Mouse (Mus musculus) midbrain, embryonic 14.5 days (tissue): Measurements from ENCODE around the gene Morn1. TPM values are rescaled to one million over a fixed set of nuclear protein-coding genes. Genes with fewer than 3 reads are reported as not detected.

ENCODE experiments used
- ATAC-seq: fragments of 200-750 bp; cut with Nextera tagmentation; 2 replicates; pipeline ENCODE4 v1.8.0; 2017; ENCODE audit warnings: moderate number of reproducible peaks, moderate library complexity; ENCODE audit not compliant: low FRiP score, low TSS enrichment
- DNase-seq: peaks from one replicate; pipeline ENCODE4 v3.0.0-alpha.2; 2015
- H3K27ac ChIP-seq: fragments of 300-500 bp; sonication (generic); replicated peaks from 2 replicates; pipeline ENCODE4 v1.5.1; 2014; ENCODE audit warnings: mild to moderate bottlenecking, low read depth, low read length, moderate library complexity
- H3K27me3 ChIP-seq: fragments of 300-500 bp; sonication (generic); 2 replicates; pipeline ENCODE4 v1.6.1; 2014; ENCODE audit warnings: low read length, control low read depth, mixed read lengths; ENCODE audit not compliant: control insufficient read depth, insufficient read depth
- H3K36me3 ChIP-seq: fragments of 300-500 bp; sonication (generic); 2 replicates; pipeline ENCODE4 v1.6.1; 2014; ENCODE audit warnings: low read length, control low read depth; ENCODE audit not compliant: control insufficient read depth, insufficient read depth
- H3K4me1 ChIP-seq: fragments of 300-500 bp; sonication (generic); 2 replicates; pipeline ENCODE4 v1.6.1; 2014; ENCODE audit warnings: mild to moderate bottlenecking, antibody characterized with exemption, low read length, control low read depth; ENCODE audit not compliant: control insufficient read depth, insufficient read depth
- H3K4me2 ChIP-seq: fragments of 300-500 bp; sonication (generic); 2 replicates; pipeline ENCODE4 v1.6.1; 2014; ENCODE audit warnings: mild to moderate bottlenecking, low read length, moderate library complexity
- H3K4me3 ChIP-seq: fragments of 300-500 bp; sonication (generic); replicated peaks from 2 replicates; pipeline ENCODE4 v1.5.1; 2014; ENCODE audit warnings: low read depth, low read length
- H3K9ac ChIP-seq: fragments of 300-500 bp; sonication (generic); replicated peaks from 2 replicates; pipeline ENCODE4 v1.6.1; 2014; ENCODE audit warnings: mild to moderate bottlenecking, low read length, moderate library complexity
- H3K9me3 ChIP-seq: fragments of 300-500 bp; sonication (generic); 2 replicates; pipeline ENCODE4 v1.6.1; 2016; ENCODE audit warnings: low read length, control low read depth, mixed read lengths; ENCODE audit not compliant: control insufficient read depth
- WGBS: fragments of 180-500 bp; shearing (Covaris S2); extraction: QIAGEN DNeasy Blood & Tissue Kit; methylation state at CpG from one replicate; pipeline ENCODE4 v1.1.7; 2014; 5-methylcytosine and 5-hydroxymethylcytosine counted together
- polyA plus RNA-seq: library from polyadenylated mRNA; unstranded; fragments of >200 nt; fragmentation: Nextera tagmentation; extraction: Ambion mirVana; gene quantifications from 2 replicates; pipeline ENCODE4 v1.2.1, GENCODE M21; 2014

Gene Morn1
- 6.0 and 6.4 TPM in 2 replicates for polyA plus RNA-seq

GRCm38 (mm10) chr4:155086108-155087024 is at the start of gene Morn1, which contains the start of gene Rer1:
Gene Morn1, plus strand, starts transcription at chr4:155086577.
Gene Rer1, minus strand, starts transcription at chr4:155086382.
- H3K4me1 ChIP-seq: peaks cover 24% of the 10 kb centered on the region
- WGBS: under 1% methylated on average over 85 of the region's 85 CpGs

GRCm38 (mm10) chr4:155040197-155040596 is 46.2 kb upstream of the Morn1 start:
- H3K27me3 ChIP-seq: peaks cover 25% of the 10 kb centered on the region
- no peak for ATAC-seq
- H3K9ac ChIP-seq: peak overlapping the region; percentile 41
- H3K36me3 ChIP-seq: no peaks in the 10 kb centered on the region
- H3K4me2 ChIP-seq: peak overlapping the region; percentile 38
- DNase-seq: peak; percentile 58
- whole genome bisulfite sequencing: 6% methylated on average over 9 of the region's 9 CpGs
- no peaks in the 10 kb centered on the region for H3K9me3 ChIP-seq
- peaks cover 25% of the 10 kb centered on the region for H3K4me1 ChIP-seq
- H3K27ac ChIP-seq: peak overlapping the region; percentile 49; the same call in 1 of the 2 replicates
- H3K4me3 ChIP-seq: no peak overlapping the region

More at GRCm38 (mm10) chr4:155086108-155087024, at the start of gene Morn1, which contains the start of gene Rer1:
- Histone ChIP-seq H3K4me3 (peak within 1 kb of the TSS; percentile 88), H3K4me2 (peak within 1 kb of the TSS; percentile 96), H3K27me3 (no peaks in the 10 kb centered on the region), H3K36me3 (peaks cover 29% of the 10 kb centered on the region), H3K9me3 (no peaks in the 10 kb centered on the region), H3K27ac (peak within 1 kb of the TSS; percentile 90), H3K9ac (peak within 1 kb of the TSS; percentile 87)
- peak; percentile 100 for DNase-seq
- ATAC-seq: peak; percentile 98

- ATAC-seq: 0 out of 2 replicates have a peak, but pooled peaks have one; percentile 16
- H3K9me3 ChIP-seq: no peaks in the 10 kb centered on the region
- peak overlapping the region; percentile 38 for H3K4me2 ChIP-seq
- H3K27me3 ChIP-seq: peaks cover 25% of the 10 kb centered on the region
- peak overlapping the region; percentile 41 for H3K9ac ChIP-seq
- WGBS: 38% methylated on average over 6 of the region's 6 CpGs
- no peak overlapping the region for H3K4me3 ChIP-seq
- 0 out of 2 replicates have a peak overlapping the region, but pooled peaks have one; percentile 49 for H3K27ac ChIP-seq
- no peak for DNase-seq
- H3K4me1 ChIP-seq: peaks cover 25% of the 10 kb centered on the region
- no peaks in the 10 kb centered on the region for H3K36me3 ChIP-seq
These were observed 45.7 kb upstream of the Morn1 start for GRCm38 (mm10) chr4:155040696-155041095.

GRCm38 (mm10) chr4:155042606-155043288 is 43.6 kb upstream of the Morn1 start:
- peak overlapping the region; percentile 65 for H3K9ac ChIP-seq
- H3K4me3 ChIP-seq: peak overlapping the region; percentile 45
- 2% methylated on average over 64 of the region's 65 CpGs for WGBS
- peak; percentile 32; the same call in 1 of the 2 replicates for ATAC-seq
- no peak overlapping the region for H3K27ac ChIP-seq
- no peaks in the 10 kb centered on the region for H3K36me3 ChIP-seq
- H3K4me1 ChIP-seq: peaks cover 25% of the 10 kb centered on the region
- peak overlapping the region; percentile 77 for H3K4me2 ChIP-seq
- peaks cover 25% of the 10 kb centered on the region for H3K27me3 ChIP-seq
- no peaks in the 10 kb centered on the region for H3K9me3 ChIP-seq
- DNase-seq: peak; percentile 67

- no peaks in the 10 kb centered on the region for H3K36me3 ChIP-seq
- no peak overlapping the region for H3K27ac ChIP-seq
- H3K9me3 ChIP-seq: no peaks in the 10 kb centered on the region
- H3K4me3 ChIP-seq: peak overlapping the region; percentile 45
- under 1% methylated on average over 25 of the region's 25 CpGs for whole genome bisulfite sequencing
- ATAC-seq (no peak; the same call in 1 of the 2 replicates), DNase-seq (no peak)
- peaks cover 25% of the 10 kb centered on the region for H3K27me3 ChIP-seq
- peaks cover 25% of the 10 kb centered on the region for H3K4me1 ChIP-seq
- H3K9ac ChIP-seq: peak overlapping the region; percentile 65
- H3K4me2 ChIP-seq: peak overlapping the region; percentile 77
These were observed 43.1 kb upstream of the Morn1 start for GRCm38 (mm10) chr4:155043289-155043625.

- no peaks in the 10 kb centered on the region for H3K36me3 ChIP-seq
- no peak overlapping the region for H3K4me2 ChIP-seq
- no peak overlapping the region for H3K4me3 ChIP-seq
- no peak overlapping the region for H3K9ac ChIP-seq
- WGBS: 88% methylated on average over 14 of the region's 14 CpGs
- 0 out of 2 replicates have a peak, but pooled peaks cover 10% of the 10 kb centered on the region for H3K4me1 ChIP-seq
- ATAC-seq: no peak
- H3K9me3 ChIP-seq: no peaks in the 10 kb centered on the region
- DNase-seq: no peak
- peaks cover 25% of the 10 kb centered on the region for H3K27me3 ChIP-seq
- no peak overlapping the region for H3K27ac ChIP-seq
These were observed 39.7 kb upstream of the Morn1 start for GRCm38 (mm10) chr4:155046636-155047035.

- no peaks in the 10 kb centered on the region for H3K27me3 ChIP-seq
- 83% methylated on average over 7 of the region's 7 CpGs for WGBS
These were observed 36.3 kb upstream of the Morn1 start for GRCm38 (mm10) chr4:155050116-155050515.

GRCm38 (mm10) chr4:155056724-155057123 is 29.7 kb upstream of the Morn1 start, which contains the start of gene Plch2:
Gene Plch2, minus strand, starts transcription at chr4:155056784.
- H3K4me3 ChIP-seq: no peak within 1 kb of the TSS
- H3K27me3 ChIP-seq: no peaks in the 10 kb centered on the region
- DNase-seq (no peak), ATAC-seq (peak; percentile 25; the same call in 1 of the 2 replicates)
- H3K9me3 ChIP-seq: no peaks in the 10 kb centered on the region
- no peak within 1 kb of the TSS for H3K27ac ChIP-seq
- 64% methylated on average over 10 of the region's 10 CpGs for WGBS
- 0 out of 2 replicates have a peak, but pooled peaks cover 9% of the 10 kb centered on the region for H3K4me1 ChIP-seq
- H3K4me2 ChIP-seq: no peak within 1 kb of the TSS
- H3K9ac ChIP-seq: no peak within 1 kb of the TSS
- H3K36me3 ChIP-seq: no peaks in the 10 kb centered on the region

More at GRCm38 (mm10) chr4:155050116-155050515, 36.3 kb upstream of the Morn1 start:
- ATAC-seq: no peak
- H3K27ac ChIP-seq: no peak overlapping the region
- H3K4me1 ChIP-seq: no peaks in the 10 kb centered on the region
- H3K9me3 ChIP-seq: no peaks in the 10 kb centered on the region
- DNase-seq: no peak
- no peaks in the 10 kb centered on the region for H3K36me3 ChIP-seq
- no peak overlapping the region for H3K4me2 ChIP-seq
- no peak overlapping the region for H3K9ac ChIP-seq
- no peak overlapping the region for H3K4me3 ChIP-seq
